Mouse (Mus musculus) thymus, postnatal 4 days (tissue): ENCODE measurements at regions not wholly inside any gene's neighbourhood (a gene's known extent, or its start where the extent isn't known, plus 50 kb on each side); places are given as distances from the start of the nearest gene placed in this dataset.
A peak's percentile ranks its signal among the peaks of the same experiment; 100 is the strongest.

Source experiments
- DNase-seq: peaks from one replicate; pipeline ENCODE4 v3.0.0; 2021

GRCm38 (mm10) chr8:73645582-73645981 is 292.2 kb upstream of the Large1 start:
- DNase-seq: no peak

- no peak for DNase-seq
These were observed 273.5 kb upstream of the Large1 start for GRCm38 (mm10) chr8:73626798-73627197.

GRCm38 (mm10) chr8:73618946-73619345 is 265.6 kb upstream of the Large1 start:
- peak; percentile 4 for DNase-seq

DNA sequence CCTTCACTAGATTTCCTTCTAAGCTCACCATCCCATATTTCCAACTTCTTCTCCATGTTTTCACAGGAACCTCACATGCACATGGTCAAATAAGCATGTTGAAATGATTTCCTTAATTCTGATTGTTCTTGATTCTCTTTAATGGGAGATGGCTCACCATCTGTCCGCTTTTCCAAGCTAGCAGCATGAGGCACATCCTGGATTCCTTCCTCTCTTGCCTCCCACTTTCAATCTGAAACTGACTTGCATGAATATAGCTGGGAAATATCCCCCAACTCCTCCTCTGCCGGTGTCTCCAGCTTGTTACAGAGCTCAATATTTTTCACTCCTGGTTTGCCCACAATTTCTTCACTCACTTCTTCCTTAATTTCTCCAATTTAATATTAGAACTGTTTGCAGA is 261.3 kb upstream of the Large1 start:
- no peak for DNase-seq

DNA sequence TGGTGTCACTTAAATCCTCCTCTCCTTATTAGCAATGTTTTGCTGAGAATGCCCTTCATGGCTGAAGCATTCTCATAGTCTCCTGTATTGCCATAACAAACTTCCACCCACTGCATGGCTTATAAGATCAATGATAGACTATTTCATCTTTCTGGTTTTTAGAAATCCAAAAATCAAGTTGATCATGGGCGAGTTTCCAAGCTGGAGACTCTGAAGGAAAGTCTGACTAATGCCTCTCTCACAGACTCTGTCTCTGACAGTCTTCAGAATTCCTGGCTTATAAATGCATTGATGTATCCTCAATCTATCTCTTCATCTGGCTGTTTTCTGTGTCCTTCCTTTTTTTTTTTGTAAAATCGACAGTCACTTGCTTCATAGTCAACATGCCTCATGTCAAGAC is 260.8 kb upstream of the Large1 start:
- DNase-seq: no peak

GRCm38 (mm10) chr8:73611583-73611982 is 258.2 kb upstream of the Large1 start:
- no peak for DNase-seq

DNA sequence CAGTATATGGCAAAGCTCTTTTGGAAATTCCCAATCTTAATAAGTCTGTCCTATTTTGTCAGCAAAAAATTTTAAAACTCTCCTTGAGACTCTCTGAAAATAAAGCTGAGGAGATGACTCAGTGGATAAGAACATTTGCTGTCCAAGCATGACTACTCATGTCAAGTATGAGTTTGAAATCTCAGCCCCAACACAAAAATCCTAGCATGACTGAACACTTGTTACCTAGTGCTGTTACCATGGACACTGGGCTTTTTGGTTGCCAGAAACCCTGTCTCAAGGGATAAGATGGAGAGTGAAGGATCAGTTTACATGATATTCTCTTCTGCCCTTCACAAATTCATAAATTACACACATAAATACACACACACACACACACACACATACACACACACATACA is 217.3 kb upstream of the Large1 start:
- no peak for DNase-seq

- DNase-seq: no peak
These were observed 216.6 kb upstream of the Large1 start for GRCm38 (mm10) chr8:73569963-73570362.
